31 mouse cellular contexts compared by ENCODE assay signal in genomic region chr19:25497434-25497833, GRCm38 (mm10). TPM values are rescaled to one million over a fixed set of nuclear protein-coding genes. Genes with fewer than 3 reads are reported as not detected.
"Had no signal": no experiment of that assay in that cellular context is flagged by ENCODE, and none has a peak within 500 bp of the region (broad histone marks: within the 10 kb centered on the region; RNA-seq: fewer than 3 reads in every experiment).

No protein-coding gene starts in this region.

- H3K27ac ChIP-seq: gastrocnemius, adult 2 months; heart, adult 2 months; heart, embryonic 13.5 days; heart, embryonic 15.5 days; hindbrain, embryonic 10.5 days; hindbrain, embryonic 12.5 days; hindbrain, embryonic 14.5 days; intestine, embryonic 15.5 days; limb, embryonic 13.5 days; limb, embryonic 15.5 days had no signal

- H3K4me2 ChIP-seq: heart, embryonic 11.5 days; heart, embryonic 13.5 days; heart, embryonic 15.5 days; hindbrain, embryonic 12.5 days; hindbrain, embryonic 14.5 days; intestine, embryonic 15.5 days; limb, embryonic 13.5 days; limb, embryonic 15.5 days had no signal

- H3K9me3 ChIP-seq: heart, embryonic 13.5 days; heart, embryonic 15.5 days; hindbrain, embryonic 10.5 days; hindbrain, embryonic 12.5 days; intestine, embryonic 15.5 days; limb, embryonic 13.5 days; limb, embryonic 15.5 days had no signal

- ATAC-seq: forebrain, embryonic 16.5 days; hindbrain, embryonic 16.5 days; inflammation-experienced regulatory T-cells, adult 6 months; intestine, embryonic 15.5 days; intestine, postnatal 0 days had no signal

- DNase-seq: gastrocnemius, adult 2 months; gastrocnemius, postnatal 10 days; gastrocnemius, postnatal 25 days; heart, adult 2 months; heart, postnatal 14 days; heart, postnatal 36 days; kidney, adult 18-20 months; kidney, adult 8-10 months; kidney, postnatal 10 days; kidney, postnatal 25 days; layer of hippocampus, adult 9-11 months; layer of hippocampus, postnatal 36 days; left cerebral cortex, postnatal 4 days had no signal

- H3K4me1 ChIP-seq: hindbrain, embryonic 10.5 days; hindbrain, embryonic 12.5 days; intestine, embryonic 15.5 days; limb, embryonic 13.5 days; limb, embryonic 15.5 days had no signal

- H3K36me3 ChIP-seq: heart, embryonic 13.5 days; heart, embryonic 15.5 days; hindbrain, embryonic 10.5 days; hindbrain, embryonic 12.5 days; intestine, embryonic 15.5 days; limb, embryonic 13.5 days; limb, embryonic 15.5 days had no signal

- H3K4me3 ChIP-seq: gastrocnemius, adult 2 months; heart, adult 2 months; heart, embryonic 13.5 days; heart, embryonic 15.5 days; hindbrain, embryonic 10.5 days; hindbrain, embryonic 12.5 days; intestine, embryonic 15.5 days; limb, embryonic 13.5 days; limb, embryonic 15.5 days had no signal

- H3K27me3 ChIP-seq: intestine, embryonic 15.5 days; limb, embryonic 15.5 days had no signal

- H3K9ac ChIP-seq: heart, embryonic 13.5 days; heart, embryonic 15.5 days; hindbrain, embryonic 12.5 days; hindbrain, embryonic 14.5 days; intestine, embryonic 15.5 days; limb, embryonic 13.5 days; limb, embryonic 15.5 days had no signal

RNA-seq across cellular contexts. Expression of gene Dmrt1, which starts 8.0 kb away (rescaled TPM):
- polyA plus RNA-seq: forebrain, embryonic 16.5 days; frontal cortex, adult 2 months; heart, adult 2 months; heart, embryonic 15.5 days; heart, postnatal 0 days; hindbrain, embryonic 10.5 days; hindbrain, embryonic 12.5 days; hindbrain, embryonic 14.5 days; hindbrain, embryonic 16.5 days; inflammation-experienced regulatory T-cells, adult 6 months; intestine, embryonic 15.5 days; intestine, postnatal 0 days; kidney, embryonic 14.5 days; kidney, embryonic 16.5 days; large intestine, adult 2 months had no signal
